Mouse (Mus musculus): ENCODE measurements around the gene Cebpa.

DNA sequence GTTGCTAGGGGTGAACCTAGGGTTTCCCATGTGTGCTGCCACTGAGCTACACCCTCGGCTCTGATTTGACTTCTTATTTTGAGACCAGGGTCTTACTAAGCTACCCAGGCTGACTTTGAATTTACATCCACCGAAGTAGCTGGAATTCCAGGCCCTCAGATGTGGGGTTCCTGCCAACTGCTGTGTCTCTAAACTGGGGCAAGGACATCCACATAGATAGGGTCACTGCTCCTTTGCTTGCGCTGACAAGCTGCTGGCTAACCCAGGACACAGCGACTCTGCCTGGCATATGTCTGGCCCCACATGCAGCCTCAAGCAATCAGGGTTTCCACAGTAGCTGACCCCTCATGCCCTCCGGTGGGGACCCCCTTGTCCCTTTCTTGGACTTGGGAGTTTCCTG is 5.4 kb upstream of the Cebpa start:
- TF ChIP-seq EP300 (IDR thresholded peaks at IDR 0.05; ENCODE audit: low read depth in 1 of 2, low read length in 2 of 2) = no peak
- TF ChIP-seq CTCF (IDR thresholded peaks at IDR 0.05 in 2 of 3, conservative IDR thresholded peaks at IDR 0.05 in 1 of 3; ENCODE audit: control insufficient read depth in 1 of 3, insufficient read depth in 1 of 3, low read depth in 2 of 3, low read length in 3 of 3, poor library complexity in 1 of 3, severe bottlenecking in 1 of 3) = no peak
- TF ChIP-seq POLR2A (IDR thresholded peaks at IDR 0.05; ENCODE audit: control insufficient read depth in 1 of 2, insufficient read depth in 1 of 2, low read depth in 1 of 2, low read length in 2 of 2, poor library complexity in 1 of 2) = no peak
- TF ChIP-seq MYC (IDR thresholded peaks at IDR 0.05; ENCODE audit: low read depth, low read length) = no peak
- no peak for TF ChIP-seq ETS1 (IDR thresholded peaks at IDR 0.05; ENCODE audit: low read depth, low read length)
- TF ChIP-seq NELFE (IDR thresholded peaks at IDR 0.05; ENCODE audit: low read depth, low read length) = no peak
- TF ChIP-seq MXI1 (IDR thresholded peaks at IDR 0.05; ENCODE audit: low read depth, low read length) = no peak
- TF ChIP-seq GATA1 (IDR thresholded peaks at IDR 0.05; ENCODE audit: low read depth, low read length) = no peak
- TF ChIP-seq TAL1 (IDR thresholded peaks at IDR 0.05; ENCODE audit: low read length) = no peak
- TF ChIP-seq TCF12 (IDR thresholded peaks at IDR 0.05; ENCODE audit: low read depth, low read length) = no peak
- TF ChIP-seq BHLHE40 (IDR thresholded peaks at IDR 0.05; ENCODE audit: borderline replicate concordance, low read depth, low read length) = no peak
